Mouse (Mus musculus): ENCODE measurements around the gene E2f7. TPM values are rescaled to one million over a fixed set of nuclear protein-coding genes. Genes with fewer than 3 reads are reported as not detected.

E2f7 gene
- polyA plus RNA-seq, 1 experiment from 2014 or later, result 42.4 TPM

DNA sequence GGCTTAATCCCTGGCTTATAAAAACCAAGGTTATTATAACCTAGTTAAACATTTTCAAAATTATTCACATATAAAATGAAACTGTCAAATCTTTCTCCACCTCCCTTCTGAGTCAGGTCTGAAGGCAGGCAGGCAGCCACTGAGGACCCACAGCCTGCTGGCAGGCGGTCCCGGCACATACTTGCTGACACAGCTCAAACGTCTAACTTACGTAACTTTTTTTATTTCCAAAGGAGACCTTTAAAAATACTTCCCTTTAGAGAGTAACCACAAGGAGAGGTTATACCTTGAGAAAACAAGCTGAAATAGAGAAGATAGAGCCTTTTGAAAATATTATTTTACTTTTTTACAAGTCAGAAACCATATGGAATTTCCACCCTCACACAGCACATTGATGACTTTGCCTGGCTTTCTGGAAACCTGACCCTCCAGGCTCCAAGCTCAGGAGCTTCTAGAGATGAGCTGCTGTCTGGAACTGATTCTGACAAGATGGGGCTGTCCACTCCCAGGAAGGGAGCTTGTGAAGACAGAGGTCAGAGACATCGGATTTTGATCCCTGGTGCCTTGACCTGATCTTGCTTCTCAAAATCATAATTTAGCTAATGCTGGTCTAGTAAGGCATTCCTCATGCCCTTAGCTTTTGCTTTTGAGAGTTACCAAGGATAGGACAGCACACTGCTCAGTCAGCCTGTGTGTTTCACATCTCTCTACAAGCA is 59.9 kb downstream of the E2f7 start:
- Histone ChIP-seq H3K36me3 (ENCODE audit: control insufficient read depth, insufficient read depth, low read length) (no peaks in the 10 kb centered on the region), H3K27me3 (ENCODE audit: control insufficient read depth, insufficient read depth, low read length) (no peaks in the 10 kb centered on the region), H3K4me2 (ENCODE audit: low read depth, severe bottlenecking) (no peak overlapping the region), H3K9me3 (ENCODE audit: control insufficient read depth, low read length) (no peaks in the 10 kb centered on the region), H3K4me1 (ENCODE audit: control insufficient read depth, insufficient read depth, low read length) (peaks cover 16% of the 10 kb centered on the region; the same call in 1 of the 2 replicates), H3K27ac (replicated peaks; ENCODE audit: low read depth, low read length) (no peak overlapping the region), H3K9ac (ENCODE audit: low read length) (no peak overlapping the region), H3K4me3 (ENCODE audit: low read depth, low read length) (no peak overlapping the region)
- ATAC-seq (ENCODE audit: insufficient number of reproducible peaks, low FRiP score, low TSS enrichment, low read depth), result no peak
- 52% methylated on average over 5 of the region's 5 CpGs for WGBS
- DNase-seq (ENCODE audit: low spot score), result no peak

DNA sequence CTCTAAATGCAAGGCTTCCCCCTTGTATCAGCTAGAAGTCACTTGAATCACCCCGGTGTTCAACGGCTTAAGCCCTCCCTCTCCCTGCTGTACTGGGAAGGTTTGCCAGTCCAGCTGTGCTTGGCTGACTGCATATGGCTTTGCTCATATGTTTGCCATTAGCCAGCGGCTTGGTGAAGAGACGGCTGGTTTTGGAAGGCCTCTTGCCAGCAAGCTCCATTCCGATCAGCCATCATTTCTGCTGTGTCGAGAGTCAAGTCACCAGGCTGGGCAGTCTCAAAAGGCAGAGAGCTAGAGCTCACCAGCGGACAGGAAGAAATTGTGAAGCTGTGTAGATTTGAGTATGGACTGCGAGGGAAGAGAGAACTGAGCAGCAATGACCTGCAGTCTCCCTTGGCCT is 61.2 kb downstream of the E2f7 start:
- Histone ChIP-seq H3K4me3 (ENCODE audit: low read depth, low read length) (no peak overlapping the region), H3K36me3 (ENCODE audit: control insufficient read depth, insufficient read depth, low read length) (no peaks in the 10 kb centered on the region), H3K4me2 (ENCODE audit: low read depth, severe bottlenecking) (0 out of 2 replicates have a peak overlapping the region, but pooled peaks have one; percentile 16), H3K9ac (ENCODE audit: low read length) (no peak overlapping the region), H3K4me1 (ENCODE audit: control insufficient read depth, insufficient read depth, low read length) (peaks cover 16% of the 10 kb centered on the region; the same call in 1 of the 2 replicates), H3K27me3 (ENCODE audit: control insufficient read depth, insufficient read depth, low read length) (no peaks in the 10 kb centered on the region), H3K9me3 (ENCODE audit: control insufficient read depth, low read length) (no peaks in the 10 kb centered on the region), H3K27ac (replicated peaks; ENCODE audit: low read depth, low read length) (no peak overlapping the region)
- 30% methylated on average over 8 of the region's 8 CpGs for WGBS
- peak; percentile 36; the same call in 1 of the 2 replicates for ATAC-seq (ENCODE audit: insufficient number of reproducible peaks, low FRiP score, low TSS enrichment, low read depth)
- peak; percentile 73 for DNase-seq (ENCODE audit: low spot score)

GRCm38 (mm10) chr10:110810528-110810927 is 65.3 kb downstream of the E2f7 start:
- ATAC-seq (ENCODE audit: insufficient number of reproducible peaks, low FRiP score, low TSS enrichment, low read depth) (no peak), DNase-seq (ENCODE audit: low spot score) (no peak)
- H3K4me1 ChIP-seq (ENCODE audit: control insufficient read depth, insufficient read depth, low read length), result peaks cover 4% of the 10 kb centered on the region; the same call in 1 of the 2 replicates
- no peak overlapping the region for H3K27ac ChIP-seq (replicated peaks; ENCODE audit: low read depth, low read length)
- no peak overlapping the region for H3K9ac ChIP-seq (ENCODE audit: low read length)
- H3K36me3 ChIP-seq (ENCODE audit: control insufficient read depth, insufficient read depth, low read length), result no peaks in the 10 kb centered on the region
- no peak overlapping the region for H3K4me3 ChIP-seq (ENCODE audit: low read depth, low read length)
- no peaks in the 10 kb centered on the region for H3K27me3 ChIP-seq (ENCODE audit: control insufficient read depth, insufficient read depth, low read length)
- no peaks in the 10 kb centered on the region for H3K9me3 ChIP-seq (ENCODE audit: control insufficient read depth, low read length)
- H3K4me2 ChIP-seq (ENCODE audit: low read depth, severe bottlenecking), result no peak overlapping the region
- WGBS, result 87% methylated on average over 2 of the region's 2 CpGs

- WGBS, result 62% methylated on average over 10 of the region's 10 CpGs
- Histone ChIP-seq H3K9me3 (ENCODE audit: control insufficient read depth, low read length) (no peaks in the 10 kb centered on the region), H3K27me3 (ENCODE audit: control insufficient read depth, insufficient read depth, low read length) (no peaks in the 10 kb centered on the region), H3K27ac (replicated peaks; ENCODE audit: low read depth, low read length) (no peak overlapping the region), H3K4me3 (ENCODE audit: low read depth, low read length) (no peak overlapping the region), H3K4me2 (ENCODE audit: low read depth, severe bottlenecking) (no peak overlapping the region), H3K4me1 (ENCODE audit: control insufficient read depth, insufficient read depth, low read length) (peaks cover 2% of the 10 kb centered on the region; the same call in 1 of the 2 replicates), H3K36me3 (ENCODE audit: control insufficient read depth, insufficient read depth, low read length) (no peaks in the 10 kb centered on the region), H3K9ac (ENCODE audit: low read length) (no peak overlapping the region)
- no peak for ATAC-seq (ENCODE audit: insufficient number of reproducible peaks, low FRiP score, low TSS enrichment, low read depth)
- no peak for DNase-seq (ENCODE audit: low spot score)
Observed at GRCm38 (mm10) chr10:110811209-110811861, 66.1 kb downstream of the E2f7 start.

DNA sequence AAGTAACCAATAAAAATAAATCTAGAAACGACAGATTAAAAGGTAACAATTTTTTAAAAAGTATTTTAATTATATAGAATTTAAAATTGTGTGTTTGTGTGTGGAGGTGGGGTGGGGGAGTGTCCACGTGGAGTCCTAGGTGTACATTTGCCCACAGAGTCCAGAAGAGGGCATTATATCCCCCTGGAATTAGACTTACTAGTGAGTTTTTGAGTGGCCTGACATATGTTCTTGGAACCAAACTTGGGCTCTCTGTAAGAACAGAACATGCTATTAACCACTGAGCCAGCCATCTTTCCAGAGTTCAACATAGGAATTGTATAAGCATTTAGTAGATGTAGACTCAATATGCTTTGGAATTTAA is 66.6 kb downstream of the E2f7 start:
- Histone ChIP-seq H3K9me3 (ENCODE audit: control insufficient read depth, low read length) (no peaks in the 10 kb centered on the region), H3K27me3 (ENCODE audit: control insufficient read depth, insufficient read depth, low read length) (no peaks in the 10 kb centered on the region), H3K4me1 (ENCODE audit: control insufficient read depth, insufficient read depth, low read length) (no peaks in the 10 kb centered on the region), H3K36me3 (ENCODE audit: control insufficient read depth, insufficient read depth, low read length) (no peaks in the 10 kb centered on the region), H3K4me3 (ENCODE audit: low read depth, low read length) (no peak overlapping the region), H3K27ac (replicated peaks; ENCODE audit: low read depth, low read length) (no peak overlapping the region), H3K9ac (ENCODE audit: low read length) (no peak overlapping the region), H3K4me2 (ENCODE audit: low read depth, severe bottlenecking) (no peak overlapping the region)
- WGBS, result 50% methylated on average over 2 of the region's 2 CpGs
- no peak for DNase-seq (ENCODE audit: low spot score)
- no peak for ATAC-seq (ENCODE audit: insufficient number of reproducible peaks, low FRiP score, low TSS enrichment, low read depth)

- no peak overlapping the region for H3K4me2 ChIP-seq (ENCODE audit: low read depth, severe bottlenecking)
- no peak overlapping the region for H3K9ac ChIP-seq (ENCODE audit: low read length)
- H3K27ac ChIP-seq (replicated peaks; ENCODE audit: low read depth, low read length), result no peak overlapping the region
- ATAC-seq (ENCODE audit: insufficient number of reproducible peaks, low FRiP score, low TSS enrichment, low read depth) (no peak), DNase-seq (ENCODE audit: low spot score) (no peak)
- no peaks in the 10 kb centered on the region for H3K36me3 ChIP-seq (ENCODE audit: control insufficient read depth, insufficient read depth, low read length)
- no peaks in the 10 kb centered on the region for H3K4me1 ChIP-seq (ENCODE audit: control insufficient read depth, insufficient read depth, low read length)
- no peaks in the 10 kb centered on the region for H3K27me3 ChIP-seq (ENCODE audit: control insufficient read depth, insufficient read depth, low read length)
- H3K4me3 ChIP-seq (ENCODE audit: low read depth, low read length), result no peak overlapping the region
- H3K9me3 ChIP-seq (ENCODE audit: control insufficient read depth, low read length), result no peaks in the 10 kb centered on the region
- 74% methylated on average over 11 of the region's 11 CpGs for WGBS
Observed at GRCm38 (mm10) chr10:110821139-110821538, 75.9 kb downstream of the E2f7 start.

DNA sequence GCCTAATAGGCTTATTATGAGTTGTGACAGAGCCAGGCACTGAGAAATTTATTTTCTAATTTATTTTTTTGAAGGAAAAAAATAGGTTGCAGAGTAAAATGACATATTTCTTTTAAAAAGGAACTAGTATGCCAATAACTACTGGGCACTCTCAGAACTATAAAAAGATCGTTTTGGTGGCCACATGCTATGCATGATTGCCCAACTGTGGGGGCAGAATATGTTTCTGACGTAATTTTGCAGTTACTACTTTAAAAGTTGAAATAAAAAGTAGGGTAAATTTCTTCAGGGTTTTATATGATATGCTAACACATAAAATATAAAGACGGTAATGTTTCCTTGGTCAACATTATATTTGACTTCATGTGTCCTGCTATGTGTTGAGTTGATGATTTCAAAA is 76.5 kb downstream of the E2f7 start:
- H3K27me3 ChIP-seq (ENCODE audit: control insufficient read depth, insufficient read depth, low read length), result no peaks in the 10 kb centered on the region
- no peaks in the 10 kb centered on the region for H3K36me3 ChIP-seq (ENCODE audit: control insufficient read depth, insufficient read depth, low read length)
- WGBS, result 80% methylated on average over 3 of the region's 3 CpGs
- ATAC-seq (ENCODE audit: insufficient number of reproducible peaks, low FRiP score, low TSS enrichment, low read depth) (no peak), DNase-seq (ENCODE audit: low spot score) (no peak)
- H3K4me3 ChIP-seq (ENCODE audit: low read depth, low read length), result no peak overlapping the region
- no peak overlapping the region for H3K27ac ChIP-seq (replicated peaks; ENCODE audit: low read depth, low read length)
- H3K9me3 ChIP-seq (ENCODE audit: control insufficient read depth, low read length), result no peaks in the 10 kb centered on the region
- no peak overlapping the region for H3K9ac ChIP-seq (ENCODE audit: low read length)
- no peaks in the 10 kb centered on the region for H3K4me1 ChIP-seq (ENCODE audit: control insufficient read depth, insufficient read depth, low read length)
- no peak overlapping the region for H3K4me2 ChIP-seq (ENCODE audit: low read depth, severe bottlenecking)

DNA sequence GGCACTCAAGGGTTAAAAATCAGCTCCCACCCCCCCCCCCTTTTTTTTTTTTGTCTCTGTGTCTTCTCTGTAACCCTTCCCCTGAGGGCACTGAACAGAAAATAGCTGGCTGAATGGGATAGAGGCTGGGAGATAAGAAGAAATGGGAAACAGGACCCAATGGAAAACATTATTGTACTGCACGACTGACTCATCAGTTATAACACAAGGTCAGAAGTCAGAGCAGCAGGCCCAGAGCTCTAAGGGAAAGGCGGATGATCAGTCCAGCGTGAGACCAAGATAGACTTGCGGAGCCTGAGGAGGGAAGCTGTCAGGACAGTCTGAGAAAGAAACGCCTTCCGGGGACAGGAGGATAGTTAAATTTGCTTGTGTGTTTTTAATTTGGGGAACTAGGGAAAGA is 87.1 kb downstream of the E2f7 start:
- H3K9me3 ChIP-seq (ENCODE audit: control insufficient read depth, low read length), result no peaks in the 10 kb centered on the region
- H3K4me1 ChIP-seq (ENCODE audit: control insufficient read depth, insufficient read depth, low read length), result no peaks in the 10 kb centered on the region; the same call in 1 of the 2 replicates
- H3K9ac ChIP-seq (ENCODE audit: low read length), result no peak overlapping the region
- no peak for ATAC-seq (ENCODE audit: insufficient number of reproducible peaks, low FRiP score, low TSS enrichment, low read depth)
- no peak for DNase-seq (ENCODE audit: low spot score)
- no peak overlapping the region for H3K27ac ChIP-seq (replicated peaks; ENCODE audit: low read depth, low read length)
- H3K36me3 ChIP-seq (ENCODE audit: control insufficient read depth, insufficient read depth, low read length), result no peaks in the 10 kb centered on the region
- WGBS, result 28% methylated on average over 6 of the region's 6 CpGs
- no peak overlapping the region for H3K4me3 ChIP-seq (ENCODE audit: low read depth, low read length)
- H3K4me2 ChIP-seq (ENCODE audit: low read depth, severe bottlenecking), result no peak overlapping the region
- no peaks in the 10 kb centered on the region for H3K27me3 ChIP-seq (ENCODE audit: control insufficient read depth, insufficient read depth, low read length)
